In the genomic region with DNA sequence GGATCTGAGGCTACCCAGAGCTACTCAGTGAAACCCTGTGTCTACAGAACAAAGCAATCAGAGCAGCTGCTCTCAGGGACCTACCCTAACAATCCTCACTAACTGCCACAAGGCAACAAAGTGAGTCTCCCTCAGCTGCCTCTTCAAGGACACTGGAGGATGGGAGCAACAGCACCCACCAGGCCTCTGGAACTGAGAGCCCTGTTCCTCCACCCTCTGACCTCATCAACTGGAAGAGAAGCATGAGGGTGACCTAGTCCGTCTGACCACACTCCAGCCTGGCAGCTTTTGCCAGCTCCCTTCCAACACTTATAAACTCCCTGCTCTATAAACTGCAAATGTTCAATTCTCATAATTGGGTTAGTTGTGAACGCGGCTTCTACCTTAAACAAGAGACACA, we compare ENCODE assay signal across 9 mouse cellular contexts. TPM values are rescaled to one million over a fixed set of nuclear protein-coding genes. Genes with fewer than 3 reads are reported as not detected.
DNase-seq lines count a peak whose midpoint lies in the region; ATAC-seq lines count a peak whose summit lies in the region.
"Had no signal": no experiment of that assay in that cellular context is flagged by ENCODE, and none has a peak within 500 bp of the region (broad histone marks: within the 10 kb centered on the region; RNA-seq: fewer than 3 reads in every experiment).

No protein-coding gene starts in this region.

- peaks cover 29% of the 10 kb centered on the region for H3K4me1 ChIP-seq in kidney, embryonic 16.5 days (ENCODE audit: insufficient read depth, low read length)
- H3K4me1 ChIP-seq in liver, embryonic 13.5 days (replicated peaks): peaks cover 87% of the 10 kb centered on the region

- no peak overlapping the region for H3K4me3 ChIP-seq in kidney, embryonic 16.5 days (ENCODE audit: low read length)
- H3K4me3 ChIP-seq in liver, embryonic 13.5 days (replicated peaks): no peak overlapping the region

- no peaks in the 10 kb centered on the region for H3K9me3 ChIP-seq in kidney, embryonic 16.5 days (ENCODE audit: low read length)
- H3K9me3 ChIP-seq in liver, embryonic 13.5 days (replicated peaks): no peaks in the 10 kb centered on the region

- no peaks in the 10 kb centered on the region for H3K36me3 ChIP-seq in kidney, embryonic 16.5 days (ENCODE audit: insufficient read depth, low read length)
- H3K36me3 ChIP-seq in liver, embryonic 13.5 days: 0 out of 2 replicates have a peak, but pooled peaks cover 8% of the 10 kb centered on the region

- no peak overlapping the region for H3K4me2 ChIP-seq in kidney, embryonic 16.5 days (replicated peaks; ENCODE audit: low read depth, low read length)
- no peak overlapping the region for H3K4me2 ChIP-seq in liver, embryonic 13.5 days
- H3K4me2 ChIP-seq: hindbrain, embryonic 14.5 days had no signal

- no peak overlapping the region for H3K9ac ChIP-seq in kidney, embryonic 16.5 days (replicated peaks; ENCODE audit: low read length)
- no peak overlapping the region for H3K9ac ChIP-seq in liver, embryonic 13.5 days
- H3K9ac ChIP-seq: hindbrain, embryonic 14.5 days had no signal

- peak; percentile 78 for DNase-seq in kidney, adult 9 months
- peak; percentile 59 for DNase-seq in adrenal gland, postnatal 14 days
- DNase-seq in heart, adult 8-10 months (ENCODE audit: low spot score): peak; percentile 70
- DNase-seq in liver, embryonic 13.5 days: no peak
- no peak for DNase-seq in right cerebral cortex, postnatal 4 days
- no peak for DNase-seq in thymus, postnatal 14 days
- DNase-seq: layer of hippocampus, postnatal 36 days had no signal

- no peak for ATAC-seq in kidney, embryonic 16.5 days (ENCODE audit: low FRiP score, low TSS enrichment)
- ATAC-seq in liver, embryonic 13.5 days (ENCODE audit: low read depth): no peak

- no peaks in the 10 kb centered on the region for H3K27me3 ChIP-seq in kidney, embryonic 16.5 days (ENCODE audit: insufficient read depth, low read length)
- H3K27me3 ChIP-seq in liver, embryonic 13.5 days: no peaks in the 10 kb centered on the region

- H3K27ac ChIP-seq in kidney, embryonic 16.5 days (ENCODE audit: low read length): no peak overlapping the region
- H3K27ac ChIP-seq in liver, embryonic 13.5 days: peak overlapping the region; percentile 44; the same call in 1 of the 2 replicates
- H3K27ac ChIP-seq: hindbrain, embryonic 14.5 days had no signal

- 73% methylated on average over 3 of the region's 3 CpGs for WGBS in kidney, embryonic 16.5 days
- 77% methylated on average over 3 of the region's 3 CpGs for WGBS in liver, embryonic 13.5 days (ENCODE audit: insufficient replicate concordance)

RNA-seq across cellular contexts. Expression of gene Pacsin2, which starts 10.5 kb away (rescaled TPM):
- polyA plus RNA-seq in kidney, embryonic 16.5 days (2015; fragmentation: Nextera tagmentation; extraction: Ambion mirVana): 85.4 and 92.0 TPM in 2 replicates
- total RNA-seq in adrenal gland, postnatal 14 days (2021): 74.1 and 84.3 TPM in 2 replicates
- total RNA-seq in heart, adult 8-10 months (2022): 100 to 1,000 TPM; 209 to 267 (median 247) TPM
- polyA plus RNA-seq in liver, embryonic 13.5 days (2015; fragmentation: Nextera tagmentation; extraction: Ambion mirVana): 45.0 and 58.2 TPM in 2 replicates

RNA-seq across cellular contexts. Expression of gene Ttll1, which starts 56.8 kb away (rescaled TPM):
- polyA plus RNA-seq in kidney, embryonic 16.5 days (2015; fragmentation: Nextera tagmentation; extraction: Ambion mirVana): 27.3 and 28.2 TPM in 2 replicates
- 6.6 and 7.1 TPM in 2 replicates for total RNA-seq in adrenal gland, postnatal 14 days (2021)
- 10 to 100 TPM; 51.7 to 73.3 (median 59.8) TPM for total RNA-seq in heart, adult 8-10 months (2022)
- polyA plus RNA-seq in liver, embryonic 13.5 days (2015; fragmentation: Nextera tagmentation; extraction: Ambion mirVana): 7.2 and 7.4 TPM in 2 replicates

Comparison
In these comparisons a context has a peak if more than half of its experiments do, and no peak if none do; other contexts are left out.
1. DNase-seq: peak in kidney, adult 9 months (single experiment), adrenal gland, postnatal 14 days (single experiment) and heart, adult 8-10 months (single experiment); none in liver, embryonic 13.5 days (single experiment), right cerebral cortex, postnatal 4 days (single experiment) and thymus, postnatal 14 days (single experiment).